Comparison of ENCODE assay signal across 11 mouse cellular contexts in genomic region chr10:75510446-75510845, GRCm38 (mm10). TPM values are rescaled to one million over a fixed set of nuclear protein-coding genes. Genes with fewer than 3 reads are reported as not detected.
DNase-seq lines count a peak whose midpoint lies in the region; ATAC-seq and TF ChIP-seq lines count a peak whose summit lies in the region.
"Had no signal": no experiment of that assay in that cellular context is flagged by ENCODE, and none has a peak within 500 bp of the region (broad histone marks: within the 10 kb centered on the region; RNA-seq: fewer than 3 reads in every experiment).

No protein-coding gene starts in this region.

- no peak for TF ChIP-seq CTCF in hindbrain, postnatal 0 days (IDR thresholded peaks at IDR 0.05; ENCODE audit: low read depth)

- WGBS in hindbrain, postnatal 0 days: 81% methylated on average over 7 of the region's 7 CpGs
- WGBS in hindbrain, embryonic 10.5 days: 96% methylated on average over 7 of the region's 7 CpGs

- no peak overlapping the region for H3K27ac ChIP-seq in hindbrain, postnatal 0 days
- H3K27ac ChIP-seq in hindbrain, embryonic 10.5 days: no peak overlapping the region
- H3K27ac ChIP-seq: left cerebral cortex, adult 2 months had no signal

- H3K4me2 ChIP-seq in hindbrain, postnatal 0 days (ENCODE audit: low read depth, low read length): no peak overlapping the region

- peaks cover 48% of the 10 kb centered on the region for H3K36me3 ChIP-seq in hindbrain, postnatal 0 days (ENCODE audit: insufficient read depth, low read length)
- H3K36me3 ChIP-seq in hindbrain, embryonic 10.5 days: peaks cover 58% of the 10 kb centered on the region

- no peak overlapping the region for H3K9ac ChIP-seq in hindbrain, postnatal 0 days (replicated peaks; ENCODE audit: low read length)

- no peak for ATAC-seq in hindbrain, postnatal 0 days
- ATAC-seq: Patski had no signal

- no peaks in the 10 kb centered on the region for H3K4me1 ChIP-seq in hindbrain, postnatal 0 days (ENCODE audit: insufficient read depth, low read length)
- peaks cover 3% of the 10 kb centered on the region for H3K4me1 ChIP-seq in hindbrain, embryonic 10.5 days (replicated peaks)

- no peaks in the 10 kb centered on the region for H3K27me3 ChIP-seq in hindbrain, postnatal 0 days (ENCODE audit: insufficient read depth, low read length)
- H3K27me3 ChIP-seq in hindbrain, embryonic 10.5 days (ENCODE audit: insufficient read depth, poor library complexity, severe bottlenecking): no peaks in the 10 kb centered on the region
- H3K27me3 ChIP-seq: Patski had no signal

- intact Hi-C loops in left cerebral cortex, postnatal 36 days (cut with DNase I): no loop called here

- DNase-seq in hindbrain, postnatal 0 days (ENCODE audit: low spot score): peak; percentile 15
- DNase-seq in hindbrain, embryonic 10.5 days (ENCODE audit: low spot score): no peak
- peak; percentile 65 for DNase-seq in adrenal gland, adult 8-10 months
- peak; percentile 71 to 73 for DNase-seq in cerebellum, adult 18-20 months
- peak; percentile 83 for DNase-seq in gastrocnemius, postnatal 25 days
- DNase-seq in left cerebral cortex, postnatal 36 days (ENCODE audit: low spot score in 2 of 2): no peak
- no peak for DNase-seq in embryo, embryonic 10 days (ENCODE audit: low spot score)
- no peak for DNase-seq in right cerebral cortex, postnatal 14 days
- DNase-seq: right cerebral cortex, postnatal 25 days had no signal

- H3K9me3 ChIP-seq in hindbrain, postnatal 0 days (ENCODE audit: low read length): no peaks in the 10 kb centered on the region
- H3K9me3 ChIP-seq in hindbrain, embryonic 10.5 days: no peaks in the 10 kb centered on the region

- no peak overlapping the region for H3K4me3 ChIP-seq in hindbrain, postnatal 0 days (ENCODE audit: low read length)
- no peak overlapping the region for H3K4me3 ChIP-seq in hindbrain, embryonic 10.5 days
- H3K4me3 ChIP-seq: left cerebral cortex, adult 2 months had no signal

RNA-seq across cellular contexts. Expression of gene Snrpd3, which starts 6.9 kb away (rescaled TPM):
- 16.4 and 18.0 TPM in 2 replicates for total RNA-seq in hindbrain, postnatal 0 days (2014; rRNA removed)
- 133 and 135 TPM in 2 replicates for polyA plus RNA-seq in hindbrain, postnatal 0 days (2015; fragmentation: Nextera tagmentation; extraction: Ambion mirVana)
- 269 and 286 TPM in 2 replicates for polyA plus RNA-seq in hindbrain, embryonic 10.5 days (2016; fragmentation: Nextera tagmentation; extraction: Ambion mirVana)
- total RNA-seq in adrenal gland, adult 8-10 months (2022): 10 to 100 TPM; 82.7 to 88.0 (median 86.2) TPM
- total RNA-seq in gastrocnemius, postnatal 25 days (2021): 10 to 100 TPM; 67.4 to 70.3 TPM
- total RNA-seq in left cerebral cortex, postnatal 36 days (2021): 10 to 100 TPM; 65.9 to 68.9 TPM

RNA-seq across cellular contexts. Expression of gene Gucd1, which starts 7.3 kb away (rescaled TPM):
- total RNA-seq in hindbrain, postnatal 0 days (2014; rRNA removed): 42.3 and 44.3 TPM in 2 replicates
- polyA plus RNA-seq in hindbrain, postnatal 0 days (2015; fragmentation: Nextera tagmentation; extraction: Ambion mirVana): 12.6 and 15.6 TPM in 2 replicates
- polyA plus RNA-seq in hindbrain, embryonic 10.5 days (2016; fragmentation: Nextera tagmentation; extraction: Ambion mirVana): 32.5 and 32.9 TPM in 2 replicates
- 10 to 100 TPM; 20.3 to 23.9 (median 23.2) TPM for total RNA-seq in adrenal gland, adult 8-10 months (2022)
- 10 to 100 TPM; 50.4 to 52.1 TPM for total RNA-seq in gastrocnemius, postnatal 25 days (2021)
- total RNA-seq in left cerebral cortex, postnatal 36 days (2021): 10 to 100 TPM; 15.4 to 21.5 TPM

RNA-seq across cellular contexts. Expression of gene Lrrc75b, which starts 49.7 kb away (rescaled TPM):
- total RNA-seq in hindbrain, postnatal 0 days (2014; rRNA removed): 30.3 and 31.4 TPM in 2 replicates
- 26.0 and 26.4 TPM in 2 replicates for polyA plus RNA-seq in hindbrain, postnatal 0 days (2015; fragmentation: Nextera tagmentation; extraction: Ambion mirVana)
- 2.8 and 6.6 TPM in 2 replicates for polyA plus RNA-seq in hindbrain, embryonic 10.5 days (2016; fragmentation: Nextera tagmentation; extraction: Ambion mirVana)
- total RNA-seq in adrenal gland, adult 8-10 months (2022): under 1 TPM; 0.19 to 0.37 (median 0.26) TPM
- total RNA-seq in gastrocnemius, postnatal 25 days (2021): under 1 TPM; 0.26 to 0.38 TPM
- 10 to 100 TPM in 1 of 2 experiments, 1 to 10 TPM in 1; 9.8 to 10.1 TPM for total RNA-seq in left cerebral cortex, postnatal 36 days (2021)

RNA-seq across cellular contexts. Expression of gene Ggt1, which starts 51.0 kb away (rescaled TPM):
- 3.2 and 7.6 TPM in 2 replicates for total RNA-seq in hindbrain, postnatal 0 days (2014; rRNA removed)
- 1.0 and 1.2 TPM in 2 replicates for polyA plus RNA-seq in hindbrain, postnatal 0 days (2015; fragmentation: Nextera tagmentation; extraction: Ambion mirVana)
- polyA plus RNA-seq in hindbrain, embryonic 10.5 days (2016; fragmentation: Nextera tagmentation; extraction: Ambion mirVana): 3.3 and 3.4 TPM in 2 replicates
- under 1 TPM in 2 of 4 experiments, not detected in 2; 0.40 to 0.42 TPM for total RNA-seq in adrenal gland, adult 8-10 months (2022)
- total RNA-seq in gastrocnemius, postnatal 25 days (2021): under 1 TPM in 1 of 2 experiments, not detected in 1; 0.64 TPM
- 1 to 10 TPM; 2.5 to 4.1 TPM for total RNA-seq in left cerebral cortex, postnatal 36 days (2021)

Comparison
In these comparisons a context has a peak if more than half of its experiments do, and no peak if none do; other contexts are left out.
1. DNase-seq: peak in hindbrain, postnatal 0 days (single experiment), adrenal gland, adult 8-10 months (single experiment), cerebellum, adult 18-20 months (2 of 2) and gastrocnemius, postnatal 25 days (single experiment); none in hindbrain, embryonic 10.5 days (single experiment), left cerebral cortex, postnatal 36 days (0 of 2), embryo, embryonic 10 days (single experiment) and right cerebral cortex, postnatal 14 days (single experiment).
2. RNA of gene Lrrc75b, which starts 49.7 kb away (total RNA-seq): 30.3 to 31.4 TPM in hindbrain, postnatal 0 days and 9.8 to 10.1 TPM in left cerebral cortex, postnatal 36 days; 0.26 to 0.38 TPM in gastrocnemius, postnatal 25 days and 0.19 to 0.37 TPM in adrenal gland, adult 8-10 months; every median in the first group is over 4 times any median in the second.